Mouse (Mus musculus) intestine, embryonic 15.5 days (tissue): ENCODE data around the gene Rsf1. TPM values are rescaled to one million over a fixed set of nuclear protein-coding genes. Genes with fewer than 3 reads are reported as not detected.

ENCODE experiments used
- ATAC-seq: fragments of 200-750 bp; cut with Nextera tagmentation; 2 replicates; pipeline ENCODE4 v1.8.0; 2017; ENCODE audit warnings: moderate TSS enrichment, moderate library complexity
- H3K27ac ChIP-seq: fragments of 300-500 bp; sonication (generic); 2 replicates; pipeline ENCODE4 v1.5.1; 2015; ENCODE audit warnings: mild to moderate bottlenecking, inconsistent platforms
- H3K27me3 ChIP-seq: fragments of 300-500 bp; sonication (generic); replicated peaks from 2 replicates; pipeline ENCODE4 v1.6.1; 2015; ENCODE audit warnings: inconsistent platforms
- H3K36me3 ChIP-seq: fragments of 300-500 bp; sonication (generic); 2 replicates; pipeline ENCODE4 v1.6.1; 2015; ENCODE audit warnings: inconsistent platforms
- H3K4me1 ChIP-seq: fragments of 300-500 bp; sonication (generic); replicated peaks from 2 replicates; pipeline ENCODE4 v1.6.1; 2015; ENCODE audit warnings: inconsistent platforms
- H3K4me2 ChIP-seq: fragments of 300-500 bp; sonication (generic); replicated peaks from 2 replicates; pipeline ENCODE4 v1.6.1; 2015; ENCODE audit warnings: mild to moderate bottlenecking, inconsistent platforms
- H3K4me3 ChIP-seq: fragments of 300-500 bp; sonication (generic); replicated peaks from 2 replicates; pipeline ENCODE4 v1.5.1; 2015; ENCODE audit warnings: inconsistent platforms
- H3K9ac ChIP-seq: fragments of 300-500 bp; sonication (generic); 2 replicates; pipeline ENCODE4 v1.6.1; 2015; ENCODE audit warnings: inconsistent platforms
- H3K9me3 ChIP-seq: fragments of 300-500 bp; sonication (generic); 2 replicates; pipeline ENCODE4 v1.6.1; 2016; ENCODE audit warnings: inconsistent platforms
- WGBS: fragments of 180-500 bp; shearing (Covaris S2); methylation state at CpG from one replicate; pipeline ENCODE4 v1.1.7; 2015; 5-methylcytosine and 5-hydroxymethylcytosine counted together
- polyA plus RNA-seq: library from polyadenylated mRNA; unstranded; fragments of >200 nt; fragmentation: Nextera tagmentation; extraction: Ambion mirVana; gene quantifications from 2 replicates; pipeline ENCODE4 v1.2.1, GENCODE M21; 2015

Rsf1 gene
- polyA plus RNA-seq, 1 experiment from 2014 or later, result 18.8 TPM

GRCm38 (mm10) chr7:97733606-97734005 lies 153.9 kb downstream of the Rsf1 start:
- H3K9ac ChIP-seq, result no peak overlapping the region
- no peak overlapping the region for H3K27ac ChIP-seq
- no peak for ATAC-seq
- H3K4me2 ChIP-seq, result no peak overlapping the region
- peaks cover 7% of the 10 kb centered on the region; the same call in 1 of the 2 replicates for H3K4me1 ChIP-seq
- no peaks in the 10 kb centered on the region for H3K36me3 ChIP-seq
- H3K27me3 ChIP-seq, result no peaks in the 10 kb centered on the region
- H3K9me3 ChIP-seq, result no peaks in the 10 kb centered on the region
- no peak overlapping the region for H3K4me3 ChIP-seq
- 79% methylated on average over 5 of the region's 5 CpGs for whole genome bisulfite sequencing

DNA sequence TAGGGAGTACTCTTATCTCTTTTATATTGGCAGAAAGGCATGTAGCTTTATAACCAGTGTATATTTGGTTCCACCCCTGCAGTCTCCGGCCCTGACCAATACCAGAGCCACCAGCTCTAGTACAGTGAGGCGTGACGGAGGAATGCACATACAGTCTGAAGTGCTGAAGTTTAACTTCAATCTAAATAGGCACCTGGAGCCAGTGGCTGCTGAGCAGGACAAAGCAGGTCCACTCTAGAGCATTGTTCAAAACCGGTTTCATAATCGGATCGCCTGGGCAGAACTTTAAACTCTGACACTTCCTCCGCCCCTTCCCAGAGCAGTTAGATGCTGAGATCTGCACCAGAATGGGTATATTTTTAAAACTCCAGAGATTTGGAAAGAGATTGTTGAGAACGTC lies 155.3 kb downstream of the Rsf1 start:
- peak; percentile 21; the same call in 1 of the 2 replicates for ATAC-seq
- H3K9me3 ChIP-seq, result no peaks in the 10 kb centered on the region
- no peaks in the 10 kb centered on the region for H3K36me3 ChIP-seq
- WGBS, result 68% methylated on average over 8 of the region's 8 CpGs
- no peak overlapping the region for H3K9ac ChIP-seq
- 0 out of 2 replicates have a peak overlapping the region, but pooled peaks have one; percentile 13 for H3K27ac ChIP-seq
- no peak overlapping the region for H3K4me3 ChIP-seq
- peaks cover 7% of the 10 kb centered on the region; the same call in 1 of the 2 replicates for H3K4me1 ChIP-seq
- no peaks in the 10 kb centered on the region for H3K27me3 ChIP-seq
- H3K4me2 ChIP-seq, result peak overlapping the region; percentile 44; the same call in 1 of the 2 replicates

DNA sequence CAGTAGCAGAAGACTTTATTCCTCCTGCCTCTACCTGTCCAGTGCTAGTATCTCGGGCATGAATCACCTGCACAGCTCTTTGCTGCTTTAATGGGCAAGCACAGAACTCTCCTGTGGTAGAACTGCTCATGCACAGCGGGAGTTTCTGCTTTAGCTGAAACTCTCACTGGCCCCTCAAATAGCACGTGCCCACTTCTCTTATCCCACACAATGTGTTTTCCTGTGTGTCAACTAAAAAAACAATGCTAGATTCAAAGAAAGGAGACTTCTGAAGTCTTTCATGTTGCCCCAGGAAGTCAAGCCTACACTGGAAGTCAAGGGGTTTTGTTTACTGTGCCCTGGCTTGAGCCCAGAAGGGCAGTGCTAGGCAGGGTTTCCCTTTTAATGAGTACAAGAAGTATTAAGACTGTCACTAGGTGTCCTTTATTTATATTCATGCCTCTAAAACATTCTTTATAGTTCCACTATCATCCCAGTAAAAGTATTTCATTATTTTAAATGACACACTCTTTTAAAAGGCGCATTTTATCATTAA lies 156.3 kb downstream of the Rsf1 start:
- no peak overlapping the region for H3K27ac ChIP-seq
- H3K4me1 ChIP-seq, result peaks cover 11% of the 10 kb centered on the region; the same call in 1 of the 2 replicates
- 60% methylated on average over 4 of the region's 4 CpGs for WGBS
- 0 out of 2 replicates have a peak overlapping the region, but pooled peaks have one; percentile 20 for H3K9ac ChIP-seq
- no peak overlapping the region for H3K4me3 ChIP-seq
- no peaks in the 10 kb centered on the region for H3K36me3 ChIP-seq
- no peaks in the 10 kb centered on the region for H3K27me3 ChIP-seq
- peak overlapping the region; percentile 44 for H3K4me2 ChIP-seq
- H3K9me3 ChIP-seq, result no peaks in the 10 kb centered on the region
- no peak for ATAC-seq

DNA sequence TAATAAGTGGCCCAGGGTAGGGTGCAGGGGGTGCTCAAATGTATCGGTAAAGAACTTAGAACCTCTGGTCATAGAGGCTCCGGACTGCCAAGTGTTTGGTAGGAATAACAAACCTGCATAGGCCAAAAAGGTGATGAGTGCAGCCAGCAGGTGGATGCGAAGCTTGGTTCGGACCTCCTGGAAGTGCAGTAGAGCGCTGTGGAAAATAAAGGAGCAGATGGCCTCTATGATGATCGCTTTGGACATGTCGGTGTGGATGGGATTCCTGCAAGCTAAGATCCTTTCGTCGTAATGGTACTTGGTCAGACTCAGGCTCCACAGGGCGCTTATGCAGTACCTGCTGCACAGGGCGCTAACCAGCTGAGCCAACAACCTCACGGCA lies 157.6 kb downstream of the Rsf1 start:
- peak overlapping the region; percentile 91 for H3K4me2 ChIP-seq
- peak overlapping the region; percentile 53 for H3K4me3 ChIP-seq
- no peaks in the 10 kb centered on the region for H3K27me3 ChIP-seq
- 7% methylated on average over 12 of the region's 12 CpGs for WGBS
- H3K9me3 ChIP-seq, result no peaks in the 10 kb centered on the region
- H3K36me3 ChIP-seq, result no peaks in the 10 kb centered on the region
- ATAC-seq, result no peak; the same call in 1 of the 2 replicates
- peak overlapping the region; percentile 25; the same call in 1 of the 2 replicates for H3K27ac ChIP-seq
- H3K9ac ChIP-seq, result peak overlapping the region; percentile 74
- peaks cover 11% of the 10 kb centered on the region; the same call in 1 of the 2 replicates for H3K4me1 ChIP-seq

DNA sequence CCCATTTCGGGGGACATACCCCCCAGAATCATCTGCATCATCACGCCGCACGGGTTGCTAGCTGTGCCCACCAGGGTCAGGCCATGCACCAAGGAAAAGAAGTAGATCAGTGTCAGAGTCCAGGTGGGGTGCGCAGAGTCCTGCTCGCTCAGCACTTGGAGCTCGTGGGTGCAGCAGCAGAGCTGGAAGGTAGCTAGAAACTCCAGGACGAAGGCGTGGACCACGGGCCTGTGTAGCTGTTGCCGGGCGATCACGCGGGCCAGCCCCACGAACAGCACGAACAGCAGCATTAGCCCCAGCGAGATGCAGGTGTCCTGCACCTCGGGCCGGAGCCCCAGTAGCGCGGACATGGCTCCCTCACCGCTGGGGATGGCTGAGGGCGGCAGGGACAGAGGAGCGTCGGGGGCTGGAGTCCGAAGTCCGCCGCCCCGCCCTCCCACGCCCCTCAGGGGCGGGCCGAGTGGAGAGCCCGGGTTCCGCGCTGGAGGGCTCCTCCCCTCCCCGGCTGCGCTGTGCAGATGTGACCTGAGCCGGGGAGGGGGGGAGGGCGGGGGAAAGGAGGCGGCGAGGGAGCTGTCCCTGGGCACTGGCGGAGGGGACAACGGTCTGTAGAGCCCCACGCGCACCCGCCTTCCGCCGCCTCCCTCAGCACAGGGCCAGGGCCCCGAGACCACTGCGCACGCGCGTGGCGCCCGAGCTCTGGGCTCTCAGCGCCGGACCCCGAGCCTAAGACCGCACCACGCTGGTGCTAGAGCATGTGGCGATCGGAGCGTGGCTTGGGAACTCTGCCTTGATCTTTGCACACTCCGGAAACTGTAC lies 158.2 kb downstream of the Rsf1 start, which contains the start of gene Aqp11:
Gene Aqp11, minus strand, starts transcription at position 652 of the 819 bp plus-strand sequence.
- Histone ChIP-seq H3K9me3 (no peaks in the 10 kb centered on the region), H3K36me3 (no peaks in the 10 kb centered on the region), H3K4me1 (peaks cover 11% of the 10 kb centered on the region; the same call in 1 of the 2 replicates), H3K4me2 (peak within 1 kb of the TSS; percentile 91), H3K27ac (peak within 1 kb of the TSS; percentile 68; the same call in 1 of the 2 replicates), H3K9ac (peak within 1 kb of the TSS; percentile 74), H3K4me3 (peak within 1 kb of the TSS; percentile 53), H3K27me3 (no peaks in the 10 kb centered on the region)
- peak; percentile 96 for ATAC-seq
- WGBS, result under 1% methylated on average over 54 of the region's 64 CpGs

- WGBS, result 49% methylated on average over 10 of the region's 10 CpGs
- Histone ChIP-seq H3K36me3 (no peaks in the 10 kb centered on the region), H3K4me3 (no peak overlapping the region), H3K9me3 (no peaks in the 10 kb centered on the region), H3K27me3 (no peaks in the 10 kb centered on the region), H3K4me1 (peaks cover 11% of the 10 kb centered on the region; the same call in 1 of the 2 replicates), H3K4me2 (no peak overlapping the region; the same call in 1 of the 2 replicates), H3K27ac (no peak overlapping the region; the same call in 1 of the 2 replicates), H3K9ac (no peak overlapping the region)
- peak; percentile 12; the same call in 1 of the 2 replicates for ATAC-seq
These were observed 161.3 kb downstream of the Rsf1 start for GRCm38 (mm10) chr7:97740948-97741347.

GRCm38 (mm10) chr7:97741756-97742291 lies 162.1 kb downstream of the Rsf1 start:
- no peaks in the 10 kb centered on the region for H3K36me3 ChIP-seq
- no peak for ATAC-seq
- H3K4me2 ChIP-seq, result no peak overlapping the region
- H3K9me3 ChIP-seq, result no peaks in the 10 kb centered on the region
- H3K4me1 ChIP-seq, result peaks cover 11% of the 10 kb centered on the region; the same call in 1 of the 2 replicates
- no peak overlapping the region for H3K9ac ChIP-seq
- no peak overlapping the region for H3K4me3 ChIP-seq
- WGBS, result 41% methylated on average over 1 of the region's 1 CpGs
- no peak overlapping the region for H3K27ac ChIP-seq
- H3K27me3 ChIP-seq, result no peaks in the 10 kb centered on the region

Other genes starting within 250 kb of the Rsf1 start
- gene Usp35, start 247.9 kb upstream of the Rsf1 start, polyA plus RNA-seq, result 1.1 and 1.2 TPM in 2 replicates
- gene Kctd21, start 247.6 kb upstream of the Rsf1 start, polyA plus RNA-seq, result 3.3 and 3.6 TPM in 2 replicates
- gene Alg8, start 208.3 kb upstream of the Rsf1 start, polyA plus RNA-seq, result 53.7 and 55.4 TPM in 2 replicates
- 372 and 444 TPM in 2 replicates for gene Ndufc2, start 179.9 kb upstream of the Rsf1 start, polyA plus RNA-seq
- gene Thrsp, start 162.2 kb upstream of the Rsf1 start, polyA plus RNA-seq, result 0.54 and 0.77 TPM in 2 replicates
- 4.5 and 9.0 TPM in 2 replicates for gene Kctd14, start 128.6 kb upstream of the Rsf1 start, polyA plus RNA-seq
- gene Ints4, start 98.9 kb upstream of the Rsf1 start, polyA plus RNA-seq, result 41.1 and 42.1 TPM in 2 replicates
- 54.5 and 61.4 TPM in 2 replicates for gene Aamdc, start 392 bp upstream of the Rsf1 start, polyA plus RNA-seq
- gene Clns1a, start 116.7 kb downstream of the Rsf1 start, polyA plus RNA-seq, result 155 and 161 TPM in 2 replicates
- 52.1 and 57.2 TPM in 2 replicates for gene Aqp11, start 158.4 kb downstream of the Rsf1 start, polyA plus RNA-seq
- 32.7 and 33.0 TPM in 2 replicates for gene Pak1, start 208.7 kb downstream of the Rsf1 start, polyA plus RNA-seq